Mouse (Mus musculus) intestine, embryonic 16.5 days (tissue): ENCODE results near the gene Col23a1. TPM values are rescaled to one million over a fixed set of nuclear protein-coding genes. Genes with fewer than 3 reads are reported as not detected.

ENCODE experiments used
- ATAC-seq: fragments of 200-750 bp; cut with Nextera tagmentation; 2 replicates; pipeline ENCODE4 v1.8.0; 2017; ENCODE audit warnings: moderate TSS enrichment, moderate library complexity
- H3K27ac ChIP-seq: fragments of 300-500 bp; sonication (generic); 2 replicates; pipeline ENCODE4 v1.5.1; 2014; ENCODE audit warnings: mild to moderate bottlenecking, low read length
- H3K27me3 ChIP-seq: fragments of 300-500 bp; sonication (generic); replicated peaks from 2 replicates; pipeline ENCODE4 v1.6.1; 2014; ENCODE audit warnings: low read length, control low read depth, mixed read lengths; ENCODE audit not compliant: control insufficient read depth, insufficient read depth
- H3K36me3 ChIP-seq: fragments of 300-500 bp; sonication (generic); 2 replicates; pipeline ENCODE4 v1.6.1; 2014; ENCODE audit warnings: low read length, control low read depth; ENCODE audit not compliant: control insufficient read depth, insufficient read depth
- H3K4me1 ChIP-seq: fragments of 300-500 bp; sonication (generic); 2 replicates; pipeline ENCODE4 v1.6.1; 2014; ENCODE audit warnings: low read length, control low read depth, mixed read lengths; ENCODE audit not compliant: control insufficient read depth, insufficient read depth
- H3K4me2 ChIP-seq: fragments of 300-500 bp; sonication (generic); 2 replicates; pipeline ENCODE4 v1.6.1; 2014; ENCODE audit warnings: low read depth, low read length, control low read depth
- H3K4me3 ChIP-seq: fragments of 300-500 bp; sonication (generic); 2 replicates; pipeline ENCODE4 v1.5.1; 2014; ENCODE audit warnings: mild to moderate bottlenecking, low read length
- H3K9ac ChIP-seq: fragments of 300-500 bp; sonication (generic); 2 replicates; pipeline ENCODE4 v1.6.1; 2014; ENCODE audit warnings: low read depth, low read length
- H3K9me3 ChIP-seq: fragments of 300-500 bp; sonication (generic); 2 replicates; pipeline ENCODE4 v1.6.1; 2016; ENCODE audit warnings: low read length, control low read depth; ENCODE audit not compliant: control insufficient read depth
- WGBS: fragments of 180-500 bp; shearing (Covaris S2); extraction: QIAGEN DNeasy Blood & Tissue Kit; methylation state at CpG from one replicate; pipeline ENCODE4 v1.1.7; 2014; 5-methylcytosine and 5-hydroxymethylcytosine counted together
- polyA plus RNA-seq: library from polyadenylated mRNA; unstranded; fragments of >200 nt; fragmentation: Nextera tagmentation; extraction: Ambion mirVana; gene quantifications from 2 replicates; pipeline ENCODE4 v1.2.1, GENCODE M21; 2015

The Col23a1 gene
- polyA plus RNA-seq, 1 experiment from 2014 or later = 5.4 TPM

GRCm38 (mm10) chr11:51542424-51542823 is 252.7 kb downstream of the Col23a1 start:
- no peaks in the 10 kb centered on the region for H3K4me1 ChIP-seq
- H3K9ac ChIP-seq = no peak overlapping the region
- no peak overlapping the region for H3K4me2 ChIP-seq
- no peaks in the 10 kb centered on the region for H3K27me3 ChIP-seq
- no peak for ATAC-seq
- 72% methylated on average over 9 of the region's 9 CpGs for WGBS
- no peaks in the 10 kb centered on the region for H3K9me3 ChIP-seq
- H3K27ac ChIP-seq = no peak overlapping the region
- H3K36me3 ChIP-seq = no peaks in the 10 kb centered on the region
- H3K4me3 ChIP-seq = no peak overlapping the region

GRCm38 (mm10) chr11:51543487-51544050 is 253.8 kb downstream of the Col23a1 start:
- WGBS = 43% methylated on average over 7 of the region's 7 CpGs
- Histone ChIP-seq H3K36me3 (no peaks in the 10 kb centered on the region), H3K4me3 (no peak overlapping the region), H3K9ac (no peak overlapping the region), H3K4me1 (no peaks in the 10 kb centered on the region), H3K27ac (no peak overlapping the region), H3K27me3 (no peaks in the 10 kb centered on the region), H3K4me2 (no peak overlapping the region), H3K9me3 (no peaks in the 10 kb centered on the region)
- ATAC-seq = no peak

- H3K36me3 ChIP-seq = no peaks in the 10 kb centered on the region
- ATAC-seq = no peak
- no peak overlapping the region for H3K9ac ChIP-seq
- no peak overlapping the region for H3K4me2 ChIP-seq
- no peak overlapping the region for H3K27ac ChIP-seq
- H3K4me3 ChIP-seq = no peak overlapping the region
- 66% methylated on average over 2 of the region's 2 CpGs for WGBS
- no peaks in the 10 kb centered on the region for H3K27me3 ChIP-seq
- H3K4me1 ChIP-seq = no peaks in the 10 kb centered on the region
- H3K9me3 ChIP-seq = no peaks in the 10 kb centered on the region
Measured at GRCm38 (mm10) chr11:51544413-51544812, 254.7 kb downstream of the Col23a1 start.

GRCm38 (mm10) chr11:51545811-51546210 is 256.1 kb downstream of the Col23a1 start:
- Histone ChIP-seq H3K4me3 (no peak overlapping the region), H3K4me1 (peaks cover under 1% of the 10 kb centered on the region; the same call in 1 of the 2 replicates), H3K9ac (no peak overlapping the region), H3K27ac (no peak overlapping the region), H3K4me2 (no peak overlapping the region), H3K36me3 (no peaks in the 10 kb centered on the region), H3K9me3 (no peaks in the 10 kb centered on the region), H3K27me3 (no peaks in the 10 kb centered on the region)
- 49% methylated on average over 4 of the region's 4 CpGs for WGBS
- ATAC-seq = no peak

- H3K4me2 ChIP-seq = no peak overlapping the region
- no peak overlapping the region for H3K9ac ChIP-seq
- 43% methylated on average over 5 of the region's 5 CpGs for WGBS
- H3K9me3 ChIP-seq = no peaks in the 10 kb centered on the region
- peak; percentile 52; the same call in 1 of the 2 replicates for ATAC-seq
- H3K27me3 ChIP-seq = no peaks in the 10 kb centered on the region
- peaks cover 8% of the 10 kb centered on the region for H3K4me1 ChIP-seq
- no peak overlapping the region for H3K4me3 ChIP-seq
- H3K36me3 ChIP-seq = no peaks in the 10 kb centered on the region
- no peak overlapping the region for H3K27ac ChIP-seq
Measured at GRCm38 (mm10) chr11:51551253-51551652, 261.5 kb downstream of the Col23a1 start.

GRCm38 (mm10) chr11:51552091-51552490 is 262.4 kb downstream of the Col23a1 start:
- H3K9ac ChIP-seq = no peak overlapping the region
- no peaks in the 10 kb centered on the region for H3K9me3 ChIP-seq
- no peak for ATAC-seq
- H3K4me3 ChIP-seq = no peak overlapping the region
- no peak overlapping the region for H3K4me2 ChIP-seq
- H3K4me1 ChIP-seq = peaks cover 8% of the 10 kb centered on the region
- no peaks in the 10 kb centered on the region for H3K27me3 ChIP-seq
- WGBS = 54% methylated on average over 3 of the region's 3 CpGs
- no peaks in the 10 kb centered on the region for H3K36me3 ChIP-seq
- no peak overlapping the region for H3K27ac ChIP-seq

- Histone ChIP-seq H3K27me3 (no peaks in the 10 kb centered on the region), H3K4me2 (no peak overlapping the region), H3K9ac (no peak overlapping the region), H3K4me3 (no peak overlapping the region), H3K27ac (no peak overlapping the region), H3K4me1 (peaks cover 8% of the 10 kb centered on the region), H3K36me3 (no peaks in the 10 kb centered on the region), H3K9me3 (no peaks in the 10 kb centered on the region)
- WGBS = 69% methylated on average over 9 of the region's 10 CpGs
- ATAC-seq = no peak
Measured at GRCm38 (mm10) chr11:51554590-51554989, 264.9 kb downstream of the Col23a1 start.

GRCm38 (mm10) chr11:51555066-51555465 is 265.3 kb downstream of the Col23a1 start:
- Histone ChIP-seq H3K9ac (no peak overlapping the region), H3K4me2 (no peak overlapping the region), H3K4me1 (peaks cover 8% of the 10 kb centered on the region), H3K4me3 (no peak overlapping the region), H3K36me3 (no peaks in the 10 kb centered on the region), H3K9me3 (no peaks in the 10 kb centered on the region), H3K27ac (no peak overlapping the region), H3K27me3 (no peaks in the 10 kb centered on the region)
- 25% methylated on average over 2 of the region's 2 CpGs for WGBS
- no peak for ATAC-seq

- WGBS = 88% methylated on average over 1 of the region's 1 CpGs
- Histone ChIP-seq H3K9me3 (peaks cover 4% of the 10 kb centered on the region; the same call in 1 of the 2 replicates), H3K27ac (no peak overlapping the region), H3K4me3 (no peak overlapping the region), H3K9ac (no peak overlapping the region), H3K4me1 (no peaks in the 10 kb centered on the region), H3K27me3 (no peaks in the 10 kb centered on the region), H3K36me3 (no peaks in the 10 kb centered on the region), H3K4me2 (no peak overlapping the region)
- no peak for ATAC-seq
Measured at GRCm38 (mm10) chr11:51563276-51563675, 273.6 kb downstream of the Col23a1 start.

GRCm38 (mm10) chr11:51565062-51565461 is 275.3 kb downstream of the Col23a1 start:
- H3K4me3 ChIP-seq = no peak overlapping the region
- ATAC-seq = peak; percentile 44; the same call in 1 of the 2 replicates
- no peak overlapping the region for H3K4me2 ChIP-seq
- no peak overlapping the region for H3K27ac ChIP-seq
- no peaks in the 10 kb centered on the region for H3K4me1 ChIP-seq
- H3K36me3 ChIP-seq = no peaks in the 10 kb centered on the region
- 39% methylated on average over 3 of the region's 3 CpGs for WGBS
- H3K9ac ChIP-seq = no peak overlapping the region
- H3K9me3 ChIP-seq = peaks cover 4% of the 10 kb centered on the region; the same call in 1 of the 2 replicates
- no peaks in the 10 kb centered on the region for H3K27me3 ChIP-seq
